Mouse (Mus musculus) c-Kit-negative CD71-positive TER-119-positive erythroid progenitor cells, embryonic 14.5 days (primary cell): ENCODE measurements around the gene Sgsm1.

Experiments
- DNase-seq: peaks from one replicate; pipeline ENCODE4 v3.0.0-alpha.2; 2013; ENCODE audit warnings: low read depth, low spot score

The Sgsm1 gene

GRCm38 (mm10) chr5:113218617-113219235 is 91.9 kb downstream of the Sgsm1 start:
- DNase-seq: no peak

- no peak for DNase-seq
Measured at GRCm38 (mm10) chr5:113217076-113217475, 93.5 kb downstream of the Sgsm1 start.

- DNase-seq: no peak
Measured at GRCm38 (mm10) chr5:113216328-113216960, 94.1 kb downstream of the Sgsm1 start.

GRCm38 (mm10) chr5:113215610-113216011 is 95.0 kb downstream of the Sgsm1 start:
- DNase-seq: no peak

GRCm38 (mm10) chr5:113214455-113214854 is 96.1 kb downstream of the Sgsm1 start:
- no peak for DNase-seq

GRCm38 (mm10) chr5:113214041-113214440 is 96.5 kb downstream of the Sgsm1 start:
- DNase-seq: no peak

GRCm38 (mm10) chr5:113212156-113212835 is 98.3 kb downstream of the Sgsm1 start:
- DNase-seq: no peak

- DNase-seq: no peak
Measured at GRCm38 (mm10) chr5:113210314-113210713, 100.3 kb downstream of the Sgsm1 start.

- DNase-seq: no peak
Measured at GRCm38 (mm10) chr5:113209898-113210297, 100.7 kb downstream of the Sgsm1 start.

- DNase-seq: no peak
Measured at GRCm38 (mm10) chr5:113209401-113209750, 101.2 kb downstream of the Sgsm1 start.

GRCm38 (mm10) chr5:113208622-113209400 is 101.8 kb downstream of the Sgsm1 start:
- no peak for DNase-seq

GRCm38 (mm10) chr5:113208048-113208447 is 102.5 kb downstream of the Sgsm1 start:
- no peak for DNase-seq

GRCm38 (mm10) chr5:113206670-113207352 is 103.8 kb downstream of the Sgsm1 start:
- DNase-seq: no peak

GRCm38 (mm10) chr5:113204193-113204592 is 106.4 kb downstream of the Sgsm1 start:
- no peak for DNase-seq

GRCm38 (mm10) chr5:113199772-113200134 is 110.8 kb downstream of the Sgsm1 start:
- DNase-seq: no peak

GRCm38 (mm10) chr5:113199126-113199771 is 111.3 kb downstream of the Sgsm1 start:
- DNase-seq: no peak

GRCm38 (mm10) chr5:113196916-113197794 is 113.4 kb downstream of the Sgsm1 start:
- no peak for DNase-seq

GRCm38 (mm10) chr5:113195907-113196306 is 114.7 kb downstream of the Sgsm1 start:
- DNase-seq: no peak

GRCm38 (mm10) chr5:113195451-113195850 is 115.1 kb downstream of the Sgsm1 start:
- no peak for DNase-seq

GRCm38 (mm10) chr5:113193762-113194161 is 116.8 kb downstream of the Sgsm1 start:
- DNase-seq: no peak
